Mouse (Mus musculus): Measurements from ENCODE around the gene Kcnn1.

- no peak for TF ChIP-seq CTCF (IDR thresholded peaks at IDR 0.05; ENCODE audit: extremely low read depth, insufficient read depth, insufficient read length, insufficient replicate concordance)
- no peak for TF ChIP-seq POLR2A (IDR thresholded peaks at IDR 0.05; ENCODE audit: low read depth, low read length)
Measured at GRCm38 (mm10) chr8:70868559-70869198, 5.6 kb upstream of the Kcnn1 start.
